Mouse (Mus musculus) olfactory bulb, adult 2 months (tissue): ENCODE measurements around the gene Sqstm1.

Experiments used
- CTCF ChIP-seq: fragments of 200-500 bp; IDR thresholded peaks from 2 replicates; pipeline ENCODE4 v1.5.1; 2012; ENCODE audit warnings: low read depth, mild to moderate bottlenecking, low read length, moderate library complexity; ENCODE audit not compliant: insufficient read depth
- POLR2A ChIP-seq: fragments of 200-500 bp; IDR thresholded peaks from 2 replicates; pipeline ENCODE4 v1.6.1; 2012; ENCODE audit warnings: mild to moderate bottlenecking, low read depth, low read length, moderate library complexity; ENCODE audit not compliant: insufficient read depth

GRCm38 (mm10) chr11:50223783-50224662 is 13.4 kb upstream of the Sqstm1 start:
- TF ChIP-seq CTCF, result no peak
- TF ChIP-seq POLR2A, result no peak
